ENCODE assay signal across 7 mouse cellular contexts in the genomic region with DNA sequence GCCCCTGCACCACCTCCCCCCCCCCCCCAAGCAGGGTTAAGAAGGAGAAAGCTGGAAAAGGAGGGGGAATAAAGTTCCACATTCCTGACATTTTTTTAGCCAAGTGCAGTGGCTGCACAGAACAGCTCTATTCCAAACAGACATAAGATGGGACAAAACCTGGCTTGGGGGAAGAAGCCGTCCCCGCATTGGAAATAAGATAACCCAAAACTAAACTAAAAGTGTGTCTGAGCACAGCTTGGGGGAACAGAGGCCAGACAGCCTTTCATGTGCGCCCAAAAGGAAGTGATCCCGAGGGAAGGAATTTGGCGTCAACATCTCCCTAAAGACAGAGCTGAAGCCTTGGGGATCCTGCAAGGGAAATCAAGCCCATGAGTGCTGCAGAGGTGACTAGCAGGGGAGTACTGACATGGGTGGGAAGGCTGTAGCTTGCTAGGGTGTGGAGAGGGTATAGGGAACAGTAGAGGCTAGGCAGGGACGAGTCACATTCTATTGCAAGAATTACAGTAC. TPM values are rescaled to one million over a fixed set of nuclear protein-coding genes. Genes with fewer than 3 reads are reported as not detected.
DNase-seq lines count a peak whose midpoint lies in the region; ATAC-seq lines count a peak whose summit lies in the region.

No protein-coding gene starts in this region.

- ATAC-seq in lung, embryonic 15.5 days (ENCODE audit: borderline replicate concordance, extremely low read depth, low FRiP score, low TSS enrichment): no peak
- no peak for ATAC-seq in heart, embryonic 14.5 days (ENCODE audit: insufficient number of reproducible peaks, insufficient read depth, low FRiP score, low read depth)
- ATAC-seq in limb, embryonic 12.5 days (ENCODE audit: insufficient number of reproducible peaks, insufficient read depth, low FRiP score, low TSS enrichment, low read depth): no peak
- ATAC-seq in stomach, embryonic 15.5 days (ENCODE audit: insufficient read depth, low FRiP score, low read depth): no peak

- H3K27me3 ChIP-seq in lung, embryonic 15.5 days: no peaks in the 10 kb centered on the region
- no peaks in the 10 kb centered on the region for H3K27me3 ChIP-seq in heart, embryonic 14.5 days (ENCODE audit: control insufficient read depth, insufficient read depth, low read length)
- no peaks in the 10 kb centered on the region for H3K27me3 ChIP-seq in limb, embryonic 12.5 days
- no peaks in the 10 kb centered on the region for H3K27me3 ChIP-seq in stomach, embryonic 15.5 days (replicated peaks)

- peak overlapping the region; percentile 63 for H3K4me2 ChIP-seq in lung, embryonic 15.5 days
- peak overlapping the region; percentile 81 for H3K4me2 ChIP-seq in heart, embryonic 14.5 days (ENCODE audit: low read length)
- H3K4me2 ChIP-seq in limb, embryonic 12.5 days: peak overlapping the region; percentile 71
- peak overlapping the region; percentile 75 for H3K4me2 ChIP-seq in stomach, embryonic 15.5 days

- H3K9me3 ChIP-seq in lung, embryonic 15.5 days: no peaks in the 10 kb centered on the region
- H3K9me3 ChIP-seq in heart, embryonic 14.5 days (ENCODE audit: control insufficient read depth, low read length): no peaks in the 10 kb centered on the region
- H3K9me3 ChIP-seq in limb, embryonic 12.5 days: no peaks in the 10 kb centered on the region
- H3K9me3 ChIP-seq in stomach, embryonic 15.5 days: no peaks in the 10 kb centered on the region

- peak overlapping the region; percentile 77; the same call in 1 of the 2 replicates for H3K4me3 ChIP-seq in lung, embryonic 15.5 days
- peak overlapping the region; percentile 2 to 13; a peak in 2 of 4 replicates for H3K4me3 ChIP-seq in heart, embryonic 14.5 days (ENCODE audit: control insufficient read depth in 1 of 2, insufficient read depth in 1 of 2, low read depth in 1 of 2, low read length in 2 of 2)
- H3K4me3 ChIP-seq in limb, embryonic 12.5 days (replicated peaks): peak overlapping the region; percentile 68
- H3K4me3 ChIP-seq in stomach, embryonic 15.5 days (replicated peaks): peak overlapping the region; percentile 18

- H3K27ac ChIP-seq in lung, embryonic 15.5 days: peak overlapping the region; percentile 74
- peak overlapping the region; percentile 45 to 62 for H3K27ac ChIP-seq in heart, embryonic 14.5 days (replicated peaks in 1 of 2; ENCODE audit: control insufficient read depth in 1 of 2, insufficient read depth in 1 of 2, low read depth in 2 of 2, low read length in 2 of 2)
- peak overlapping the region; percentile 60 for H3K27ac ChIP-seq in limb, embryonic 12.5 days
- H3K27ac ChIP-seq in stomach, embryonic 15.5 days: peak overlapping the region; percentile 77

- H3K36me3 ChIP-seq in lung, embryonic 15.5 days: no peaks in the 10 kb centered on the region
- H3K36me3 ChIP-seq in heart, embryonic 14.5 days (ENCODE audit: control insufficient read depth, insufficient read depth, low read length): no peaks in the 10 kb centered on the region
- H3K36me3 ChIP-seq in limb, embryonic 12.5 days: peaks cover 3% of the 10 kb centered on the region; the same call in 1 of the 2 replicates
- no peaks in the 10 kb centered on the region for H3K36me3 ChIP-seq in stomach, embryonic 15.5 days

- WGBS in lung, embryonic 15.5 days: 5% methylated on average over 6 of the region's 6 CpGs
- 14% methylated on average over 6 of the region's 6 CpGs for WGBS in heart, embryonic 14.5 days
- 14% methylated on average over 6 of the region's 6 CpGs for WGBS in limb, embryonic 12.5 days
- WGBS in stomach, embryonic 15.5 days: 17% methylated on average over 6 of the region's 6 CpGs

- H3K4me1 ChIP-seq in lung, embryonic 15.5 days: peaks cover 57% of the 10 kb centered on the region
- H3K4me1 ChIP-seq in heart, embryonic 14.5 days (ENCODE audit: control insufficient read depth in 2 of 2, insufficient read depth in 2 of 2, low read length in 2 of 2): peaks cover 36 to 59% of the 10 kb centered on the region in 2 experiments
- peaks cover 53% of the 10 kb centered on the region for H3K4me1 ChIP-seq in limb, embryonic 12.5 days (replicated peaks)
- peaks cover 28% of the 10 kb centered on the region; the same call in 1 of the 2 replicates for H3K4me1 ChIP-seq in stomach, embryonic 15.5 days

- no peak overlapping the region for H3K9ac ChIP-seq in lung, embryonic 15.5 days
- H3K9ac ChIP-seq in heart, embryonic 14.5 days (ENCODE audit: low read length): peak overlapping the region; percentile 40; the same call in 1 of the 2 replicates
- no peak overlapping the region for H3K9ac ChIP-seq in limb, embryonic 12.5 days (replicated peaks)
- no peak overlapping the region for H3K9ac ChIP-seq in stomach, embryonic 15.5 days

- DNase-seq in lung, adult 18-20 months: no peak
- DNase-seq in thymus, postnatal 25 days: no peak
- DNase-seq in adrenal gland, postnatal 25 days: no peak

RNA-seq across cellular contexts. Expression of gene Tram2, which starts 3.0 kb away (rescaled TPM):
- polyA plus RNA-seq in lung, embryonic 15.5 days (2015; fragmentation: Nextera tagmentation; extraction: Ambion mirVana): 7.3 and 8.0 TPM in 2 replicates
- polyA plus RNA-seq in heart, embryonic 14.5 days (2014; fragmentation: Nextera tagmentation; extraction: Ambion mirVana): 4.8 and 5.0 TPM in 2 replicates
- polyA plus RNA-seq in limb, embryonic 12.5 days (2016; fragmentation: Nextera tagmentation; extraction: Ambion mirVana): 6.5 and 7.3 TPM in 2 replicates
- polyA plus RNA-seq in stomach, embryonic 15.5 days (2015; fragmentation: Nextera tagmentation; extraction: Ambion mirVana): 5.7 and 6.3 TPM in 2 replicates
- 5.4 and 5.8 TPM in 2 replicates for total RNA-seq in adrenal gland, postnatal 25 days (2021)

Comparison
In these comparisons a context has a peak if more than half of its experiments do, and no peak if none do; other contexts are left out.
1. H3K4me3 ChIP-seq: peak in every context shown above with its lines; median percentile 77 in lung, embryonic 15.5 days; 68 in limb, embryonic 12.5 days; 18 in stomach, embryonic 15.5 days; 8 in heart, embryonic 14.5 days.